Mouse (Mus musculus) heart, adult 2 months (tissue): ENCODE data around the gene Tmem104.

Experiments
- CTCF ChIP-seq: fragments of 200-600 bp; IDR thresholded peaks from 2 replicates; pipeline ENCODE4 v1.8.1; 2022; ENCODE audit warnings: antibody characterized with exemption, mild to moderate bottlenecking, moderate library complexity
- POLR2A ChIP-seq: fragments of 200-500 bp; IDR thresholded peaks from 2 replicates; pipeline ENCODE4 v1.6.1; 2011; ENCODE audit warnings: mild to moderate bottlenecking, low read depth, low read length, control low read depth; ENCODE audit not compliant: insufficient read depth

- 0 out of 2 replicates have a peak, but pooled peaks have one; percentile 2 for TF ChIP-seq CTCF
- no peak for TF ChIP-seq POLR2A
Measured at GRCm38 (mm10) chr11:115222570-115222969, 35.3 kb downstream of the Tmem104 start.
